Mouse (Mus musculus) bone marrow macrophage, adult 2 months (primary cell): ENCODE data around the gene Tnfrsf19.

ENCODE experiments used
- CTCF ChIP-seq: IDR thresholded peaks from 2 replicates; pipeline ENCODE4 v1.5.1; 2012; ENCODE audit warnings: low read depth, mild to moderate bottlenecking, low read length, moderate library complexity
- POLR2A ChIP-seq: IDR thresholded peaks from 2 replicates; pipeline ENCODE4 v1.6.1; 2012; ENCODE audit warnings: mild to moderate bottlenecking, low read depth, low read length, borderline replicate concordance

- TF ChIP-seq CTCF (no peak), POLR2A (no peak)
Measured at GRCm38 (mm10) chr14:61019880-61020279, 26.4 kb downstream of the Tnfrsf19 start.
